In the genomic region with DNA sequence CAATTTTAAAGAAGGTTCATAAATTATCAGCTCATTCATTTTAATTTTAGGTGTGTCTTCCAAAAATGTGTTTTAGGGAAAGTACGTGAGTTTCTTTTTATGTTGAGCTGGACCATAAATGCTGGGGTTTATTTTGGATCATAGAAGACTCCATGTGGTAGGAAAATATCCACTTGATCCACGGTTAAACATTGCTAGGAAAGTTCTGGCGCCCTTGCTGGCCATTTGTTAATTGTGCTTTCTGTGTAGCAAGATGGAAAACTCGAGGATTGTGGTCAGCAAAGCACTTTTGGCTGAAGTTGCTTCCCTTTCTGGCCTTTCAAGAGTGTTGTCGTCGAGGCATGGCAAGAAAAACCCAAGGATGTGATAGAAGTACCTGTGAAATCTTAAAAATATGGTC, we compare ENCODE assay signal across 26 mouse cellular contexts.
DNase-seq lines count a peak whose midpoint lies in the region; ATAC-seq and TF ChIP-seq lines count a peak whose summit lies in the region.
"Had no signal": no experiment of that assay in that cellular context is flagged by ENCODE, and none has a peak within 500 bp of the region (broad histone marks: within the 10 kb centered on the region; RNA-seq: fewer than 3 reads in every experiment).

No protein-coding gene starts in this region.

- TF ChIP-seq POLR2A in limb, embryonic 14.5 days (IDR thresholded peaks at IDR 0.05; ENCODE audit: borderline replicate concordance, extremely low read depth, insufficient read depth, insufficient read length): no peak

- H3K9me3 ChIP-seq in kidney, embryonic 16.5 days (ENCODE audit: low read length): no peaks in the 10 kb centered on the region
- H3K9me3 ChIP-seq in limb, embryonic 14.5 days (ENCODE audit: control insufficient read depth, low read length): no peaks in the 10 kb centered on the region
- no peaks in the 10 kb centered on the region for H3K9me3 ChIP-seq in limb, embryonic 10.5 days (replicated peaks)
- H3K9me3 ChIP-seq: embryonic facial prominence, embryonic 10.5 days; embryonic facial prominence, embryonic 12.5 days; forebrain, embryonic 10.5 days; forebrain, embryonic 12.5 days had no signal

- H3K36me3 ChIP-seq in kidney, embryonic 16.5 days (ENCODE audit: insufficient read depth, low read length): 0 out of 2 replicates have a peak, but pooled peaks cover 3% of the 10 kb centered on the region
- no peaks in the 10 kb centered on the region for H3K36me3 ChIP-seq in limb, embryonic 14.5 days (ENCODE audit: control insufficient read depth, insufficient read depth, low read length)
- H3K36me3 ChIP-seq in limb, embryonic 10.5 days: peaks cover 5% of the 10 kb centered on the region
- H3K36me3 ChIP-seq: embryonic facial prominence, embryonic 12.5 days; forebrain, embryonic 10.5 days; forebrain, embryonic 12.5 days; G1E had no signal

- peak; percentile 28 for DNase-seq in kidney, adult 11 months
- peak; percentile 43 for DNase-seq in kidney, adult 9 months
- no peak for DNase-seq in kidney, postnatal 10 days
- peak; percentile 68 for DNase-seq in limb, embryonic 14.5 days (ENCODE audit: low spot score)
- DNase-seq in limb, embryonic 10.5 days (ENCODE audit: low spot score): no peak
- peak; percentile 40 for DNase-seq in fibroblast of lung, adult 2 months (ENCODE audit: low read depth)
- DNase-seq in cerebellum, adult 11 months: no peak
- DNase-seq: adrenal gland, adult 8-10 months; adrenal gland, postnatal 25 days; B cell, adult 2 months; cerebellum, adult 11-12 months; cerebellum, adult 2 months; cerebellum, adult 9-10 months; cerebellum, postnatal 10 days; cerebellum, postnatal 25 days had no signal

- no peaks in the 10 kb centered on the region for H3K27me3 ChIP-seq in kidney, embryonic 16.5 days (ENCODE audit: insufficient read depth, low read length)
- H3K27me3 ChIP-seq in limb, embryonic 14.5 days (ENCODE audit: control insufficient read depth, insufficient read depth, low read length): no peaks in the 10 kb centered on the region
- no peaks in the 10 kb centered on the region for H3K27me3 ChIP-seq in limb, embryonic 10.5 days (ENCODE audit: low read depth, poor library complexity, severe bottlenecking)
- H3K27me3 ChIP-seq: embryonic facial prominence, embryonic 12.5 days; forebrain, embryonic 12.5 days; Patski had no signal

- no peak overlapping the region for H3K4me2 ChIP-seq in kidney, embryonic 16.5 days (replicated peaks; ENCODE audit: low read depth, low read length)
- H3K4me2 ChIP-seq in limb, embryonic 14.5 days (replicated peaks; ENCODE audit: low read depth, low read length, severe bottlenecking): no peak overlapping the region
- H3K4me2 ChIP-seq: embryonic facial prominence, embryonic 12.5 days; forebrain, embryonic 12.5 days had no signal

- H3K4me3 ChIP-seq in kidney, embryonic 16.5 days (ENCODE audit: low read length): no peak overlapping the region
- no peak overlapping the region for H3K4me3 ChIP-seq in limb, embryonic 14.5 days (replicated peaks; ENCODE audit: low read length)
- H3K4me3 ChIP-seq in limb, embryonic 10.5 days: no peak overlapping the region
- H3K4me3 ChIP-seq: embryonic facial prominence, embryonic 10.5 days; embryonic facial prominence, embryonic 12.5 days; forebrain, embryonic 10.5 days; forebrain, embryonic 12.5 days had no signal

- peaks cover 3% of the 10 kb centered on the region; the same call in 1 of the 2 replicates for H3K4me1 ChIP-seq in kidney, embryonic 16.5 days (ENCODE audit: insufficient read depth, low read length)
- peaks cover 30% of the 10 kb centered on the region for H3K4me1 ChIP-seq in limb, embryonic 14.5 days (ENCODE audit: control insufficient read depth, insufficient read depth, low read length)
- H3K4me1 ChIP-seq in limb, embryonic 10.5 days: peaks cover 30% of the 10 kb centered on the region
- H3K4me1 ChIP-seq: forebrain, embryonic 12.5 days had no signal

- 78% methylated on average over 6 of the region's 6 CpGs for WGBS in kidney, embryonic 16.5 days
- 67% methylated on average over 6 of the region's 6 CpGs for WGBS in limb, embryonic 14.5 days
- WGBS in limb, embryonic 10.5 days: 91% methylated on average over 6 of the region's 6 CpGs

- ATAC-seq in kidney, embryonic 16.5 days (ENCODE audit: low FRiP score, low TSS enrichment): no peak
- no peak for ATAC-seq in limb, embryonic 14.5 days (ENCODE audit: low FRiP score, low read depth)
- ATAC-seq: activated CD4-positive, CD25-positive, alpha-beta regulatory T cell, adult 4 months; CD4-positive, CD25-positive, alpha-beta regulatory T cell, adult 4 months; forebrain, embryonic 14.5 days; forebrain, embryonic 16.5 days; Patski had no signal

- no peak overlapping the region for H3K9ac ChIP-seq in kidney, embryonic 16.5 days (replicated peaks; ENCODE audit: low read length)
- H3K9ac ChIP-seq in limb, embryonic 14.5 days (ENCODE audit: low read depth, low read length, severe bottlenecking): no peak overlapping the region
- H3K9ac ChIP-seq: embryonic facial prominence, embryonic 12.5 days; forebrain, embryonic 12.5 days had no signal

- no peak overlapping the region for H3K27ac ChIP-seq in kidney, embryonic 16.5 days (ENCODE audit: low read length)
- H3K27ac ChIP-seq in limb, embryonic 14.5 days (replicated peaks; ENCODE audit: low read depth, low read length): no peak overlapping the region
- H3K27ac ChIP-seq in limb, embryonic 10.5 days: no peak overlapping the region
- H3K27ac ChIP-seq: embryonic facial prominence, embryonic 10.5 days; embryonic facial prominence, embryonic 12.5 days; forebrain, embryonic 10.5 days; forebrain, embryonic 12.5 days had no signal

Comparison
In these comparisons a context has a peak if more than half of its experiments do, and no peak if none do; other contexts are left out.
1. DNase-seq: peak in kidney, adult 11 months (single experiment), kidney, adult 9 months (single experiment), limb, embryonic 14.5 days (single experiment) and fibroblast of lung, adult 2 months (single experiment); none in kidney, postnatal 10 days (single experiment), limb, embryonic 10.5 days (single experiment) and cerebellum, adult 11 months (single experiment).